Mouse (Mus musculus) hindbrain, embryonic 16.5 days (tissue): ENCODE data around the gene Tsen34. TPM values are rescaled to one million over a fixed set of nuclear protein-coding genes. Genes with fewer than 3 reads are reported as not detected.

ENCODE experiments used
- ATAC-seq: fragments of 200-750 bp; cut with Nextera tagmentation; 2 replicates; pipeline ENCODE4 v1.8.0; 2017; ENCODE audit warnings: moderate TSS enrichment, moderate library complexity
- H3K27ac ChIP-seq: fragments of 300-500 bp; sonication (generic); 2 replicates; pipeline ENCODE4 v1.5.1; 2014; ENCODE audit warnings: low read depth, mild to moderate bottlenecking, control low read depth, low read length, moderate library complexity
- H3K27me3 ChIP-seq: fragments of 300-500 bp; sonication (generic); replicated peaks from 2 replicates; pipeline ENCODE4 v1.6.1; 2014; ENCODE audit warnings: low read length; ENCODE audit not compliant: control insufficient read depth, insufficient read depth
- H3K36me3 ChIP-seq: fragments of 300-500 bp; sonication (generic); 2 replicates; pipeline ENCODE4 v1.6.1; 2014; ENCODE audit warnings: mild to moderate bottlenecking, low read length, moderate library complexity, mixed read lengths; ENCODE audit not compliant: control insufficient read depth, insufficient read depth
- H3K4me1 ChIP-seq: fragments of 300-500 bp; sonication (generic); 2 replicates; pipeline ENCODE4 v1.6.1; 2014; ENCODE audit warnings: low read depth, low read length; ENCODE audit not compliant: control insufficient read depth, insufficient read depth
- H3K4me2 ChIP-seq: fragments of 300-500 bp; sonication (generic); 2 replicates; pipeline ENCODE4 v1.6.1; 2014; ENCODE audit warnings: mild to moderate bottlenecking, low read length, control low read depth, moderate library complexity
- H3K4me3 ChIP-seq: fragments of 300-500 bp; sonication (generic); 2 replicates; pipeline ENCODE4 v1.5.1; 2014; ENCODE audit warnings: mild to moderate bottlenecking, low read length, control low read depth, moderate library complexity
- H3K9ac ChIP-seq: fragments of 300-500 bp; sonication (generic); 2 replicates; pipeline ENCODE4 v1.6.1; 2014; ENCODE audit warnings: low read depth, mild to moderate bottlenecking, control low read depth, low read length, moderate library complexity
- H3K9me3 ChIP-seq: fragments of 300-500 bp; sonication (generic); 2 replicates; pipeline ENCODE4 v1.6.1; 2014; ENCODE audit warnings: mild to moderate bottlenecking, low read length, moderate library complexity; ENCODE audit not compliant: control insufficient read depth
- WGBS: fragments of 180-500 bp; shearing (Covaris S2); extraction: QIAGEN DNeasy Blood & Tissue Kit; methylation state at CpG from one replicate; pipeline ENCODE4 v1.1.7; 2014; 5-methylcytosine and 5-hydroxymethylcytosine counted together
- polyA plus RNA-seq: library from polyadenylated mRNA; unstranded; fragments of >200 nt; fragmentation: Nextera tagmentation; extraction: Ambion mirVana; gene quantifications from 2 replicates; pipeline ENCODE4 v1.2.1, GENCODE M21; 2015

Gene Tsen34
- 282 and 308 TPM in 2 replicates for polyA plus RNA-seq

DNA sequence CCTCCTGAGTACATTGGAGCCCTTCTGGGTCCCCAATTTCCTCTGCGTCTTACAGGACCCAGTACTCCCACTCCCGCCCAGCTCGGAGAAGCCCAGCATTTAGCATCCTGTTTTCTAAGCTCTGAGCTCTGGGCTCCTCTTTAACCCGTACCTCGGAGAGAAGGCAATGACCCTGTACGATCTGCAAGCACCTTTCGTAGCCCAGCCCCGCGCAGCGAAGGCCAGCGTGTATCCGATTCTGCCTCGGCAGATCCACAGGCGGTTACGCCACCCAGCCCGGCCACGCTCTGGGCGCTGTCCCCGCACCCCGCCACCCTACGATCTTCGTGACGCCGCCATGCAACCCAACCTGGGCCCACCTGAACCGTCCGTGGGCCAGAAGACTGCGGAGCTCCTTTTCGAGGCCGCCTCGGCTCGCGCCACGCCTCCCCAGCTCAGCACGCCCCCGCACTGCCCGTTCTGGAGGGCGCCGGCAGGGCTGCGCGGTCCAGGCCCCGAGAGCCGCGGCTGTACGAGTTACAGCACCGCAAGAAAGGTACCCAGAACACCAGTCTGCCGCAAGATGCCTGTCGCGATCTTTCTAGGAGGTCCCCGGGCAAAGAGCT lies at the start of gene Tsen34:
Tsen34 (plus strand) TSS at position 482 of the 605 bp plus-strand sequence.
- Histone ChIP-seq H3K36me3 (peaks cover 12% of the 10 kb centered on the region), H3K27me3 (no peaks in the 10 kb centered on the region), H3K4me3 (peak within 1 kb of the TSS; percentile 56), H3K27ac (peak within 1 kb of the TSS; percentile 91), H3K4me1 (peaks cover 19% of the 10 kb centered on the region), H3K9me3 (no peaks in the 10 kb centered on the region), H3K9ac (peak within 1 kb of the TSS; percentile 88), H3K4me2 (peak within 1 kb of the TSS; percentile 81)
- ATAC-seq: no peak; the same call in 1 of the 2 replicates
- WGBS: under 1% methylated on average over 47 of the region's 49 CpGs

- peak overlapping the region; percentile 64 for H3K4me2 ChIP-seq
- H3K9ac ChIP-seq: no peak overlapping the region
- H3K4me3 ChIP-seq: no peak overlapping the region
- H3K4me1 ChIP-seq: peaks cover 28% of the 10 kb centered on the region
- H3K27ac ChIP-seq: no peak overlapping the region
- peaks cover 18% of the 10 kb centered on the region for H3K36me3 ChIP-seq
- ATAC-seq: no peak
- H3K27me3 ChIP-seq: no peaks in the 10 kb centered on the region
- 67% methylated on average over 5 of the region's 5 CpGs for WGBS
- H3K9me3 ChIP-seq: no peaks in the 10 kb centered on the region
Observed at GRCm38 (mm10) chr7:3643412-3643811, 49.3 kb upstream of the Tsen34 start.

DNA sequence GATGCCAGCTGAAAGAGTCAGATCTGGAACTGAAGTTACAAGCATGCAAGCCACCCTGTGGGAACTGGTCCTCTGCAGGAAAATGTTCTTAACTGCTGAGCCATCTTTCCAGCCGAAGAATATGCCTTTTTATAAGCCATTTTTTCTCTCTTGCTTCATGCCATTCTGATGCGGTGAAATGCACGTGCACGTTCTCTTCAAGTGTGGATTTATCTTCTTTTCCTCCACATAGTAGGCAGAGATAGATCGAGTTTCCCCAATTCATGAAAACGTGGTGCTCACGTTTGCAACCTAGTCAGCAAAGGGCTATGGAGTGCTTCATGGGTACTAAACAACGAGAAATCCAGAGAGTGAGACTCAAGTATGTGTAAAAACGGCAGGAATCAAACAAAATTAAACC lies 48.8 kb upstream of the Tsen34 start:
- peak overlapping the region; percentile 92 for H3K4me3 ChIP-seq
- no peaks in the 10 kb centered on the region for H3K27me3 ChIP-seq
- peaks cover 14% of the 10 kb centered on the region for H3K36me3 ChIP-seq
- H3K27ac ChIP-seq: no peak overlapping the region
- H3K4me2 ChIP-seq: peak overlapping the region; percentile 64
- WGBS: 23% methylated on average over 9 of the region's 9 CpGs
- H3K9ac ChIP-seq: no peak overlapping the region
- H3K4me1 ChIP-seq: peaks cover 33% of the 10 kb centered on the region
- no peaks in the 10 kb centered on the region for H3K9me3 ChIP-seq
- no peak for ATAC-seq

DNA sequence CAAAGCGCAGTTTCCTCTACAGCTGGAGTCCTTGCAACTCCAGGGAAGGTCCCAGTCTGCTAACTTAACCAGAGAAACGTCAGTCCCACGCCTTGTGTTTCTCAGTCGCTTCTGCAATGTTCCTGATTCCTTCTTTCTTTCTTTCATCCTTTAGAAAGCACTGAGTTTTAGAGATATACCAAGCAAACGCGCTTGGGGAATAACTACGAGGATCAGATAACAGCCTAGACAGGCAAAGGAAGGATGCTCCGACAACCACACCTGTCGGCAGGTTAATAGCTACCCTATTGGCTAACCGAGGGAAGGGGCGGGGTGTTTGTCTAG lies 48.4 kb upstream of the Tsen34 start:
- WGBS: 1% methylated on average over 11 of the region's 11 CpGs
- H3K27me3 ChIP-seq: no peaks in the 10 kb centered on the region
- no peaks in the 10 kb centered on the region for H3K9me3 ChIP-seq
- H3K4me3 ChIP-seq: peak overlapping the region; percentile 92
- peaks cover 11% of the 10 kb centered on the region for H3K36me3 ChIP-seq
- H3K4me2 ChIP-seq: peak overlapping the region; percentile 64
- H3K9ac ChIP-seq: 0 out of 2 replicates have a peak overlapping the region, but pooled peaks have one; percentile 11
- no peak for ATAC-seq
- no peak overlapping the region for H3K27ac ChIP-seq
- peaks cover 33% of the 10 kb centered on the region for H3K4me1 ChIP-seq

GRCm38 (mm10) chr7:3644672-3645487 lies 47.8 kb upstream of the Tsen34 start, which contains the start of gene Cnot3:
Gene Cnot3, plus strand, starts transcription at chr7:3645268.
- peak; percentile 98 for ATAC-seq
- no peaks in the 10 kb centered on the region for H3K27me3 ChIP-seq
- WGBS: under 1% methylated on average over 56 of the region's 58 CpGs
- peak within 1 kb of the TSS; percentile 96 for H3K27ac ChIP-seq
- peak within 1 kb of the TSS; percentile 96 for H3K9ac ChIP-seq
- peak within 1 kb of the TSS; percentile 92 for H3K4me3 ChIP-seq
- H3K4me2 ChIP-seq: peak within 1 kb of the TSS; percentile 89
- peaks cover 11% of the 10 kb centered on the region for H3K36me3 ChIP-seq
- H3K9me3 ChIP-seq: no peaks in the 10 kb centered on the region
- H3K4me1 ChIP-seq: peaks cover 33% of the 10 kb centered on the region

- under 1% methylated on average over 52 of the region's 58 CpGs for WGBS
- Histone ChIP-seq H3K27me3 (no peaks in the 10 kb centered on the region), H3K4me1 (peaks cover 33% of the 10 kb centered on the region), H3K4me2 (peak overlapping the region; percentile 89), H3K9me3 (no peaks in the 10 kb centered on the region), H3K9ac (peak overlapping the region; percentile 96), H3K36me3 (peaks cover 13% of the 10 kb centered on the region), H3K27ac (peak overlapping the region; percentile 96), H3K4me3 (peak overlapping the region; percentile 92)
- no peak; the same call in 1 of the 2 replicates for ATAC-seq
Observed at GRCm38 (mm10) chr7:3645488-3646025, 47.1 kb upstream of the Tsen34 start.

DNA sequence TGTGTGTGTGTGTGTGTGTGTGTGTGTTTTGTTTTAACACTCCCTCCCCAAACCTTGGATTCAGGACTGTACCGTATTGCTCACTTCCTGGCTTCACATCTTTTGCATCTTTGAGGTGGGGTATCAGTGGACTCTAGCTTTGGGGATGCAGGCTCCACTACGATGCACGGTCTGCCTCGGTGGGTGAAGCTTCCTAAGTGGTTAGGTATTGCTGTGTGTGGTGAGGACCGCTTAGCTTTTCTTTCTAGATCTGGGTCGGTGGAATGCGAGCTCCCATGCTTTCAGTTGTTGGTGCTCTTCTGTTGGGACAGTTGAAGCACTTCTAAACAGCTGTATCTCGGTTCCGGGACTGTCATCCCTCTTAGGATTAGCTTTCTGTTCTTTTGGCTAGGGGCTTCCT lies 46.5 kb upstream of the Tsen34 start:
- H3K4me3 ChIP-seq: peak overlapping the region; percentile 92
- H3K4me1 ChIP-seq: peaks cover 33% of the 10 kb centered on the region
- H3K9me3 ChIP-seq: no peaks in the 10 kb centered on the region
- no peak overlapping the region for H3K27ac ChIP-seq
- H3K9ac ChIP-seq: peak overlapping the region; percentile 96
- H3K4me2 ChIP-seq: peak overlapping the region; percentile 89
- H3K36me3 ChIP-seq: peaks cover 13% of the 10 kb centered on the region
- H3K27me3 ChIP-seq: no peaks in the 10 kb centered on the region
- 23% methylated on average over 9 of the region's 9 CpGs for WGBS
- no peak for ATAC-seq

GRCm38 (mm10) chr7:3646641-3647040 lies 46.0 kb upstream of the Tsen34 start:
- Histone ChIP-seq H3K9me3 (no peaks in the 10 kb centered on the region), H3K4me2 (peak overlapping the region; percentile 89), H3K4me3 (peak overlapping the region; percentile 92), H3K36me3 (peaks cover 14% of the 10 kb centered on the region), H3K9ac (peak overlapping the region; percentile 96), H3K27ac (no peak overlapping the region), H3K27me3 (no peaks in the 10 kb centered on the region), H3K4me1 (peaks cover 33% of the 10 kb centered on the region)
- 61% methylated on average over 4 of the region's 4 CpGs for WGBS
- no peak for ATAC-seq

DNA sequence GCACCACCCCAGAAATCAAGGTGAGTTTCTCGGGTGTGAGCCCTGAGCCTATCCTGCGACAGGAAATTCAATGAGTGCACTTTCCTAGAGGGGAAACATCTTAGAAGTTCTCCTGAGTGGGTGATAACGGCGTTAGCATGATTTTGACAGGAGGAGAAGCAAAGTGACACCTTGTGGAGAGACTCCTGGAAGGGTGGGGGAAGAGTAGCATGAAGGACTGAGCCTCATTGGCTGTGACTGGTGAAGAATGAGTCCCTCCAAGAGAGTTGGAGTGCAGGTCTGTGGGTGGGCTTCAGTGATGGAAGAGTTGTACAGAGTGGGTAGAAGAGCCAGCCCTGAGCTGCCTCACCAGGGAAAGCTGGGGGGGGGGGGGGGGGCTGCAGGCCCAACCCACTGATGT lies 35.7 kb upstream of the Tsen34 start:
- no peak for ATAC-seq
- Histone ChIP-seq H3K27ac (no peak overlapping the region), H3K9ac (no peak overlapping the region), H3K4me2 (no peak overlapping the region), H3K9me3 (no peaks in the 10 kb centered on the region), H3K27me3 (no peaks in the 10 kb centered on the region), H3K4me3 (no peak overlapping the region), H3K36me3 (peaks cover 86% of the 10 kb centered on the region), H3K4me1 (no peaks in the 10 kb centered on the region)
- 95% methylated on average over 4 of the region's 4 CpGs for WGBS
